Mouse (Mus musculus) left cerebral cortex, postnatal 36 days (tissue): ENCODE results near the gene Dppa3. TPM values are rescaled to one million over a fixed set of nuclear protein-coding genes. Genes with fewer than 3 reads are reported as not detected.

Experiments
- DNase-seq, 2 experiments: peaks; one replicate each; pipeline ENCODE4 v3.0.0; 2021 to 2022; ENCODE audit warnings: low spot score in 2 of 2, mixed read lengths in 1 of 2
- intact Hi-C: fragments of 180-260 bp; cut with DNase I; formaldehyde crosslinking; loops from one replicate; pipeline ENCODE4 v1.15.1; 2025
- total RNA-seq, 2 experiments: library from RNA; stranded (reverse); gene quantifications; 2 replicates each; pipeline ENCODE4 v1.2.3; 2021

The Dppa3 gene
- total RNA-seq, result not detected

GRCm38 (mm10) chr6:122626110-122626509 lies at the start of gene Dppa3:
TSS of gene Dppa3 (plus strand) at chr6:122626410.
- no peak for DNase-seq
- intact Hi-C loops, result no loop called here

DNA sequence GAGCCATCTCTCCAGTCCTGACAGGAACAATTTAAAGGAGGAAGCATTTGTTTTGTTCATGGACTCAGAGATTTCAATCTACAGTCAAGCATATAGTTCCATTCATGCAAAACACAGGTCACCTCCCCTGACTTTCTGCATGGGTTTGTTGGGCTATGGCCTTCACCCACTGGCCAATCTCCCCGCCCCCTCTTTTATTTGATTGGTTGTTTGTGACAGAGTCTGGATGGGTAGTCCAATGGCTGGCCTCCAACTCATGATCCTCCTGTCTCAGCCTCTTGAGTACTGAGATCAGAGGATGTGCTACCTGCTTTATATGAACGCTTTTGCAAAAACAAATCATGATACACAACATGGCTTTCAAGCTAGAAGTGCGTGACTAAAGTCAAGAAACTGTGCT lies 49.2 kb upstream of the Dppa3 start:
- no peak for DNase-seq
- intact Hi-C loops, result no loop called here

DNA sequence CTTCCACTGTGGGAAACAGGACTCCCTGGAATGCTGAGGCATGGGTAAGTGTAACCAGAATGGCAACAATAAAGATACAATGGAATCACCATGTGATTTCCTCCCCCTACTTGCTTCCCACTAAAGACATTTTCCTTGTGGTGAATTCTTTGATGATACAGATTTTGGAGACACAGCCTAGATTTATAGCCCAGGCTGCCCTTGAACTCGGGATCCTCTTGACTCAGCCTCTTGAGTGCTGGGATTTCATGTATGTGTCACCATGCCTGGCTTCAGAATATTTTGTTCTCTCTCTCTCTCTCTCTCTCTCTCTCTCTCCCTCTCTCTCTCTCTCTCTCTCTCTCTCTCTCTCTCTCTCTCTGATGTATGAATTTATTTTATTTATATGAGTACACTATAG lies 47.1 kb upstream of the Dppa3 start:
- intact Hi-C loops, result no loop called here
- no peak for DNase-seq

GRCm38 (mm10) chr6:122591027-122591758 lies 35.0 kb upstream of the Dppa3 start:
- no peak for DNase-seq
- intact Hi-C loops, result no loop called here

DNA sequence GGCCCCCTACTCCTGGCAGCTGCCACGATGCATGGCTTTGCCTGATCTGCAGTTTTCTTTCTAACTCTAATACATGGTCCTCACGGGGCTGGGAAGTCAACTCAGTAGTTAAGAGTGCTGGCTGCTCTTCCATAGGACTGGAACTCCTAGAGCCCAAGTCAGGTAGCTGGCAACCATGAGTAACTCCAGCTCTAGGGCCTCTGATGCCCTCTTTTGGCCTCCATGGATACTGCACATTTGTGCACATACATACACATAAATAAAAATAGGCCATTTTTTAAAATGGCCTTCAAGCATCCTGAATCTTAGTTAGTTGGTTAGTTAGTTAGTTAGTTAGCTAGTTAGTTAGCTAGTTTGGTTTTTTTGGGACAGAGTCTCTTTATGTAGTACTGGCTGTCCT lies 33.3 kb upstream of the Dppa3 start:
- no peak for DNase-seq

GRCm38 (mm10) chr6:122595637-122596036 lies 30.6 kb upstream of the Dppa3 start:
- intact Hi-C loops, result loop anchor here (5.0 kb wide), 1 partner anchor 37 kb away; no protein-coding TSS in a partner anchor
- DNase-seq, result peak in 1 of 2 experiments; percentile 10

More for the DNA sequence above, 33.3 kb upstream of the Dppa3 start:
- intact Hi-C loops, result no loop called here

DNA sequence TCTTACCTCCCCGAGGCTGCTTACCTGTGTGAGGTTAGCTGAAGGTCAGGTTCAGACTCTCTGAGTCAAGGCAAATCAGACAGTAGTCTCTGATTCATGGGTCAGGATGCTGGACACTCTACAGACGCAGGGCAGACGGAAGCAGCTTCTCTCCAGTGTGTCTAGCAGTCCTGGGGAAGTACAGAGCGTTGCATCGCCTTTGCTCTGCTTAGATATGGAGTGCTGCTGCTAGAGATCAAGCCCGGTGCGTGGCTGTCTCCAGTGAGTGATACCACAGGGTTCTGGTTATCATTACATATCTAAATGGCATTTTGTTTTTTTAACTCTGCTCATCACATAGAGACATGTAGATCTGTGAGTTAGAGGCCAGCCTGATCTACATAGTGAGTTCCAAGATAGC lies 29.6 kb upstream of the Dppa3 start:
- intact Hi-C loops, result loop anchor here (5.0 kb wide), 1 partner anchor 36 kb away; no protein-coding TSS in a partner anchor

GRCm38 (mm10) chr6:122598014-122598413 lies 28.2 kb upstream of the Dppa3 start:
- no peak for DNase-seq
- intact Hi-C loops, result loop anchor here (5.0 kb wide), 1 partner anchor 34 kb away; no protein-coding TSS in a partner anchor

More for the DNA sequence above, 29.6 kb upstream of the Dppa3 start:
- no peak for DNase-seq

- intact Hi-C loops, result loop anchor here (5.0 kb wide), 1 partner anchor 34 kb away; no protein-coding TSS in a partner anchor
- DNase-seq, result no peak
These were observed 27.8 kb upstream of the Dppa3 start for GRCm38 (mm10) chr6:122598436-122598835.

- DNase-seq, result no peak
- intact Hi-C loops, result loop anchor here (5.0 kb wide), 1 partner anchor 33 kb away; no protein-coding TSS in a partner anchor
These were observed 27.0 kb upstream of the Dppa3 start for GRCm38 (mm10) chr6:122599054-122599737.

DNA sequence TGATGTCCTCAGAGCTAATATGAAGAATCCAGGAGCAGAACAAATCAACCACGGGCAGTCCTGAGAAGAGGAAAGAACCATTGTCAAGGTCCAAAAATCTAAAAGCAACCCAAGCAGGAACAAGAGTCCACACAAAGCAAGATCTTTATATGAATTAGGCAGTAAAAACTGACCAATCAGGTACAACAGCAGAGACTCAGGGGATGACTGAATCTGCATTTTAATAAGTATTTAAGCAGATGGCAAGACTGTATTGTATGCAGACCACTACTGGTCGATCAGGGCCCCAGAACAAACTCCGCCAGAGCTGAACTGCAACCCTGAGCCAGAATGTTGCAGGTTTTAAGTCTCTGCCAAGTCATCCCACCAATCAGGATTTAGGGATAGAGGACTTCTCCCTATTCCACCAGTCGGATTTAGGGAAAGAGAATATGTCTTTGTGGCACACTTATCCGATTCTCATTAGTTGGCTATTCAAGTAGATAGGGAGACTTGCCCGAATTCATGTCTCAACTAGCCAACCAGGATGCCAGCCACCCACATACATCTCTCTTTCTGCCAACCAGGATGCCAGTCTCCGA lies 26.1 kb upstream of the Dppa3 start:
- intact Hi-C loops, result no loop called here
- DNase-seq, result no peak

DNA sequence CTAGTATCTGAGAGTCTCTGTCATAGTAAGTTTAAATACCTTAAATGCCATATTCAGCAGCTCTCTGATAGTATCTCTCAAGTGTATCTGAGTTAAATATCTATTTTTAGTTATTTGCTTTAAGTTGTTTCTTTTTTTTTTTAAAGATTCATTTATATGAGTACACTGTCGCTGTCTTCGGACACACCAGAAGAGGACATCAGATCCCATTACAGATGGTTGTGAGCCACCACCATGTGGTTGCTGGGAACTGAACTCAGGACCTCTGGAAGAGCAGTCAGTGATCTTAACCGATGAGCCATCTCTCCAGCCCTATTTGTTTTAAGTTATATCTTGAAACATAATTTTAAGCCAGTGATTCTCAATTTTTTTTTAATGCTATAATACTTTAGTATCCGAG lies 25.2 kb upstream of the Dppa3 start:
- intact Hi-C loops, result no loop called here
- DNase-seq, result no peak

- no peak for DNase-seq
- intact Hi-C loops, result no loop called here
These were observed 24.6 kb upstream of the Dppa3 start for GRCm38 (mm10) chr6:122601615-122602014.

DNA sequence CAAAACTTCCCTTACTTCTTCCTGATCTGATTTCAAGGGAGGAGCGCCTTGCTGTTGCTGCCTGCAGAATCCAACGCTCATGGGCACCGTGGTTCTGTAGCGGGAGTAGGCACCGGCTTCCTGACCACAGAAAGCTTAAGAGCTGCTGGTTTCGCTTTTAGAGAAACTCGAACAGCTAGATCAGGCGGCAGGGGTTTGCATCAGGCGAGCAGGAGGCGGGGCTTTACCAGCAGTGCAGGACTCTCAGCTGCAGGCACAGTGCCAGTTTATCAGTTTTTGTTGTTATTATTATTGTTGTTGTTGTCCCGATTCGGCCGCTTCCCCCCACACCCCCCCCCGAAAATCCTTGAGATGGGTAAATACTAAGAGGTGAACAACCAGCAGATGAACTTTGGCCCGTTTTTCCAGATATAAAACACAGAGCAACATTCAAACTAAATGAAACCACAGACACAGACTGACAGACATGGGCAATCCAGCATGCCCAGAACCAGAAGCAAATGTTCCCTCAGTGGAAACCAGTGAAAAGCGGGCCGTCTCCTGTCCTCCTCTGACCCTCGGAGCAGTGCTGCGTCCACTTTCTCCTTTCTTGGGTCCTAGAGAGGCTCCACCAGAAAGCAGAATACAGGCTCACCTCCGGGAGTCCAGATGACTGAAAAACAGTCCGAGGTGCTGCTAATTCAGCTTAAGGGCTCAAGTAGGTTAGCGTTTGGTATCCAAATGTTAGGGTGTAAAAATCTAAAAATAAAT lies 23.8 kb upstream of the Dppa3 start, which contains the start of gene Apobec1:
Apobec1 (minus strand) TSS at position 203 of the 750 bp plus-strand sequence.
- peak; percentile 30 to 32 for DNase-seq
- intact Hi-C loops, result no loop called here

DNA sequence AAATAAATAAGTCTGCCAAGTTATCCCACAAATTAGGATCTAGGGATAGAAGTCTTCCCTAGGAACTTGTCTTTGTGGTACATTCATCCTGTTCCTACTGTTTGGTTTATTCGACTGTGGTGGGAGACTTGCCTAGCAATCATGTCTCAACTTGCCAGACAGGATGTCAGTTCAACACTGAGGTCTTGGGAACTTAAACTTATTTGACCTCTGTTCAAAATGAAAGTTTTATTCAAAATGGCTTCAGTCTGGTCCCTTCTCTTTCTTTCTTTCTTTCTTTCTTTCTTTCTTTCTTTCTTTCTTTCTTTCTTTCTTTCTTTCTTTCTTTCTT lies 23.3 kb upstream of the Dppa3 start:
- no peak for DNase-seq
- intact Hi-C loops, result no loop called here

DNA sequence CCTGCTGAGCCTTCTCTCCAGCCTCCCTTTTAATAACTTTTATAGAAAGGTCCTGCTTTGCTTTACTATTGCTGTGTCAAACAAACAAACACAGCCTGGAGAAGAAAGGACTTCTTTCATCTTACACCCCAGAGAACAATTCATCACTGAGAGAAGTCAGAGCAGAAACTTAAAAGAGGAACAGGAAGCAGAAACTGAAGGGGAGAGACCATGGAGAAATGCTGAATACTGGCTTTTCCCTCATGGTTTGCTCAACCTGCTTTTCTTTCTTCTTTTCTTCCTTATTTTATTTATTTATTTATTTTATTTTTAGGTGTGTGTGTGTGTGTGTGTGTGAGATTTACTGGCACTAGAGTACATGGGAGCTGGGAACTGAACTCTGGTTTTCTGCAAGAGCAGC lies 21.9 kb upstream of the Dppa3 start:
- DNase-seq, result no peak
- intact Hi-C loops, result no loop called here

DNA sequence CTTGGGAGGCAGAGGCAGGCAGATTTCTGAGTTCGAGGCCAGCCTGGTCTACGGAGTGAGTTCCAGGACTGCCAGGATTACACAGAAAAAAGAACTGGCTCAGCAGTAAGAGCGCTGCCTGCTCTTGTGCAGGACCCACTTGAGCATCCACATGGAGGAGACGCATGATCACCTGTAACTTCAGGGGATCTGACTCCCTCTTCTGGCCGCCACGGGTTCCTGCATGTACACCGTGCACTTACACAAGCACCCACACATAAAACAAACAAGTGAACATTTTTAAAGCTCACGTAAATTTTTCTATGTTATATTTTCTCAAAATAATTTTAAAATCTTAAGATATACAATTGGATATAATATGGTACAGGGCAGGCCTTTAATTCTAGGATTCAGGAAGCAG lies 20.7 kb upstream of the Dppa3 start:
- intact Hi-C loops, result no loop called here
- no peak for DNase-seq

GRCm38 (mm10) chr6:122606661-122607060 lies 19.5 kb upstream of the Dppa3 start:
- no peak for DNase-seq
- intact Hi-C loops, result no loop called here

- intact Hi-C loops, result no loop called here
- DNase-seq, result no peak
These were observed 18.5 kb upstream of the Dppa3 start for GRCm38 (mm10) chr6:122607700-122608099.
